Mouse (Mus musculus) embryonic facial prominence, embryonic 13.5 days (tissue): Measurements from ENCODE around the gene Plcd4. TPM values are rescaled to one million over a fixed set of nuclear protein-coding genes. Genes with fewer than 3 reads are reported as not detected.

Source experiments
- ATAC-seq: fragments of 200-750 bp; cut with Nextera tagmentation; 2 replicates; pipeline ENCODE4 v1.8.0; 2017; ENCODE audit warnings: low read depth; ENCODE audit not compliant: insufficient number of reproducible peaks, insufficient read depth, low FRiP score, low TSS enrichment
- H3K27ac ChIP-seq: fragments of 300-500 bp; sonication (generic); 2 replicates; pipeline ENCODE4 v1.5.1; 2015; ENCODE audit warnings: moderate library complexity, mild to moderate bottlenecking, inconsistent platforms
- H3K27me3 ChIP-seq: fragments of 300-500 bp; sonication (generic); 2 replicates; pipeline ENCODE4 v1.6.1; 2015; ENCODE audit warnings: mild to moderate bottlenecking, inconsistent platforms
- H3K36me3 ChIP-seq: fragments of 300-500 bp; sonication (generic); 2 replicates; pipeline ENCODE4 v1.6.1; 2015; ENCODE audit warnings: mild to moderate bottlenecking, inconsistent platforms
- H3K4me1 ChIP-seq: fragments of 300-500 bp; sonication (generic); 2 replicates; pipeline ENCODE4 v1.6.1; 2015; ENCODE audit warnings: inconsistent platforms
- H3K4me2 ChIP-seq: fragments of 300-500 bp; sonication (generic); 2 replicates; pipeline ENCODE4 v1.6.1; 2015; ENCODE audit warnings: moderate library complexity, mild to moderate bottlenecking, inconsistent platforms
- H3K4me3 ChIP-seq: fragments of 300-500 bp; sonication (generic); 2 replicates; pipeline ENCODE4 v1.5.1; 2015; ENCODE audit warnings: mild to moderate bottlenecking, inconsistent platforms
- H3K9ac ChIP-seq: fragments of 300-500 bp; sonication (generic); 2 replicates; pipeline ENCODE4 v1.6.1; 2015; ENCODE audit warnings: mild to moderate bottlenecking, inconsistent platforms
- H3K9me3 ChIP-seq: fragments of 300-500 bp; sonication (generic); 2 replicates; pipeline ENCODE4 v1.6.1; 2016; ENCODE audit warnings: inconsistent platforms
- WGBS: fragments of 180-500 bp; shearing (Covaris S2); methylation state at CpG from one replicate; pipeline ENCODE4 v1.1.7; 2015; ENCODE audit warnings: mixed read lengths; 5-methylcytosine and 5-hydroxymethylcytosine counted together
- microRNA-seq: library from miRNA; unstranded; fragments of <30 nt; microRNA quantifications from one replicate; pipeline ENCODE4, GENCODE M21; 2016
- polyA plus RNA-seq: library from polyadenylated mRNA; unstranded; fragments of >200 nt; fragmentation: Nextera tagmentation; extraction: Ambion mirVana; gene quantifications from 2 replicates; pipeline ENCODE4 v1.2.1, GENCODE M21; 2015

The Plcd4 gene
- polyA plus RNA-seq, 1 experiment from 2014 or later, result 1.4 TPM

GRCm38 (mm10) chr1:74601267-74601962 lies 58.7 kb downstream of the Plcd4 start, which contains the start of the genes Rnf25 and Stk36:
Gene Rnf25 (minus strand): TSS chr1:74601397.
Gene Stk36 (plus strand): TSS chr1:74601445.
- Histone ChIP-seq H3K4me2 (peak within 1 kb of the TSS; percentile 83), H3K36me3 (peaks cover 45% of the 10 kb centered on the region), H3K27me3 (no peaks in the 10 kb centered on the region), H3K27ac (peak within 1 kb of the TSS; percentile 33; the same call in 1 of the 2 replicates), H3K9ac (peak within 1 kb of the TSS; percentile 91), H3K9me3 (no peaks in the 10 kb centered on the region), H3K4me1 (peaks cover 14% of the 10 kb centered on the region), H3K4me3 (peak within 1 kb of the TSS; percentile 87)
- ATAC-seq, result peak; percentile 73
- WGBS, result 8% methylated on average over 25 of the region's 25 CpGs

Small RNA genes within 50 kb of the gene (microRNA-seq; reads per million reads assigned to microRNA genes)
- not detected for gene Gm25035

Other genes with a start within 250 kb of the Plcd4 start
- gene Tmbim1, start 237.3 kb upstream of the Plcd4 start, polyA plus RNA-seq, result 28.4 and 29.4 TPM in 2 replicates
- gene Catip, start 180.8 kb upstream of the Plcd4 start, polyA plus RNA-seq, result 0.63 and 0.77 TPM in 2 replicates
- gene Slc11a1, start 167.7 kb upstream of the Plcd4 start, polyA plus RNA-seq, result 1.8 and 2.8 TPM in 2 replicates
- gene Ctdsp1, start 151.4 kb upstream of the Plcd4 start, polyA plus RNA-seq, result 91.0 and 92.3 TPM in 2 replicates
- gene Vil1, start 133.5 kb upstream of the Plcd4 start, polyA plus RNA-seq, result 0.20 and 2.0 TPM in 2 replicates
- gene Cnot9, start 36.8 kb upstream of the Plcd4 start, polyA plus RNA-seq, result 68.5 and 70.8 TPM in 2 replicates
- gene Usp37, start 1.4 kb downstream of the Plcd4 start, polyA plus RNA-seq, result 37.2 and 38.0 TPM in 2 replicates
- 9.3 and 9.4 TPM in 2 replicates for gene Zfp142, start 45.4 kb downstream of the Plcd4 start, polyA plus RNA-seq
- gene Bcs1l, start 45.4 kb downstream of the Plcd4 start, polyA plus RNA-seq, result 18.0 and 18.9 TPM in 2 replicates
- 39.5 and 41.8 TPM in 2 replicates for gene Rnf25, start 58.5 kb downstream of the Plcd4 start, polyA plus RNA-seq
- gene Stk36, start 58.6 kb downstream of the Plcd4 start, polyA plus RNA-seq, result 9.4 and 10.0 TPM in 2 replicates
- 12.9 and 17.6 TPM in 2 replicates for gene Ttll4, start 118.9 kb downstream of the Plcd4 start, polyA plus RNA-seq
- 15.3 and 19.0 TPM in 2 replicates for gene Cyp27a1, start 170.7 kb downstream of the Plcd4 start, polyA plus RNA-seq
- gene Prkag3, start 206.3 kb downstream of the Plcd4 start, polyA plus RNA-seq, result 0.25 and 0.35 TPM in 2 replicates
- gene Wnt6, start 229.0 kb downstream of the Plcd4 start, polyA plus RNA-seq, result 49.1 and 55.5 TPM in 2 replicates
- gene Wnt10a, start 248.6 kb downstream of the Plcd4 start, polyA plus RNA-seq, result 5.4 and 6.9 TPM in 2 replicates